Mouse (Mus musculus): ENCODE results near the gene Carmil3.
A peak's percentile ranks its signal among the peaks of the same experiment; 100 is the strongest.

Carmil3 gene

GRCm38 (mm10) chr14:55495509-55496240, 5.2 kb downstream of the Carmil3 start:
- DNase-seq: no peak

GRCm38 (mm10) chr14:55496761-55497448, 6.5 kb downstream of the Carmil3 start:
- DNase-seq: no peak

- peak; percentile 76 to 93 for DNase-seq
Observed at GRCm38 (mm10) chr14:55497449-55497821, 7.0 kb downstream of the Carmil3 start.

- no peak for DNase-seq
Observed at GRCm38 (mm10) chr14:55505612-55506011, 15.2 kb downstream of the Carmil3 start.

- no peak for DNase-seq
Observed at GRCm38 (mm10) chr14:55507801-55508200, 17.4 kb downstream of the Carmil3 start.

- no peak for DNase-seq
Observed at GRCm38 (mm10) chr14:55509540-55509939, 19.1 kb downstream of the Carmil3 start.

- no peak for DNase-seq
Observed at GRCm38 (mm10) chr14:55510125-55510731, 19.8 kb downstream of the Carmil3 start, which contains the start of gene Cpne6. Gene Cpne6 (plus strand): TSS chr14:55510445.

- no peak for DNase-seq
Observed at GRCm38 (mm10) chr14:55511037-55511436, 20.6 kb downstream of the Carmil3 start.

- DNase-seq: no peak
Observed at GRCm38 (mm10) chr14:55513927-55514326, 23.5 kb downstream of the Carmil3 start.

GRCm38 (mm10) chr14:55515846-55516245, 25.4 kb downstream of the Carmil3 start:
- no peak for DNase-seq

GRCm38 (mm10) chr14:55518897-55519296, 28.4 kb downstream of the Carmil3 start:
- DNase-seq: no peak

- no peak for DNase-seq
Observed at GRCm38 (mm10) chr14:55519604-55520003, 29.2 kb downstream of the Carmil3 start.

GRCm38 (mm10) chr14:55520451-55521361, 30.3 kb downstream of the Carmil3 start:
- DNase-seq: peak; percentile 6 to 47

GRCm38 (mm10) chr14:55524062-55524461, 33.6 kb downstream of the Carmil3 start:
- DNase-seq: no peak

GRCm38 (mm10) chr14:55524785-55525184, 34.3 kb downstream of the Carmil3 start, which contains the start of gene Nrl:
Gene Nrl (minus strand): TSS chr14:55524981.
- DNase-seq: no peak

- no peak for DNase-seq
Observed at GRCm38 (mm10) chr14:55526674-55527073, 36.2 kb downstream of the Carmil3 start.

- peak; percentile 38 to 65 for DNase-seq
Observed at GRCm38 (mm10) chr14:55527940-55528339, 37.5 kb downstream of the Carmil3 start.

- DNase-seq: peak; percentile 47 to 86
Observed at GRCm38 (mm10) chr14:55536116-55536745, 45.8 kb downstream of the Carmil3 start.

GRCm38 (mm10) chr14:55540067-55540786, 49.8 kb downstream of the Carmil3 start, which contains the start of gene Pck2:
Gene Pck2 (plus strand): TSS chr14:55540266.
- peak; percentile 90 to 94 for DNase-seq

GRCm38 (mm10) chr14:55540787-55541321, 50.4 kb downstream of the Carmil3 start:
- peak; percentile 77 to 87 for DNase-seq

GRCm38 (mm10) chr14:55542268-55542667, 51.8 kb downstream of the Carmil3 start:
- no peak for DNase-seq
